Mouse (Mus musculus): ENCODE results near the gene Cdkn2aipnl. TPM values are rescaled to one million over a fixed set of nuclear protein-coding genes. Genes with fewer than 3 reads are reported as not detected.

Gene Cdkn2aipnl
- polyA plus RNA-seq (2014; fragmentation: Illumina TruSeq; extraction: RNeasy Lipid Tissue Mini Kit (QIAGEN cat#74804); ENCODE audit: low read depth, low replicate concordance), result 12.1 TPM

GRCm38 (mm10) chr11:51967443-51968401 is at the start of gene Cdkn2aipnl:
TSS of gene Cdkn2aipnl (plus strand) at chr11:51967661.

GRCm38 (mm10) chr11:52000290-52000962 is 33.0 kb downstream of the Cdkn2aipnl start, which contains the start of gene Ube2b:
TSS of gene Ube2b (minus strand) at chr11:52000762.

GRCm38 (mm10) chr11:52003772-52004528 is 36.5 kb downstream of the Cdkn2aipnl start, which contains the start of gene Cdkl3:
TSS of gene Cdkl3 (plus strand) at chr11:52004221.

Other genes starting within 250 kb of the Cdkn2aipnl start
- gene Sec24a, start 204.0 kb upstream of the Cdkn2aipnl start, polyA plus RNA-seq (2014; fragmentation: Illumina TruSeq; extraction: RNeasy Lipid Tissue Mini Kit (QIAGEN cat#74804); ENCODE audit: low read depth, low replicate concordance), result 25.4 TPM
- gene Sar1b, start 204.0 kb upstream of the Cdkn2aipnl start, polyA plus RNA-seq (2014; fragmentation: Illumina TruSeq; extraction: RNeasy Lipid Tissue Mini Kit (QIAGEN cat#74804); ENCODE audit: low read depth, low replicate concordance), result 53.1 TPM
- gene Jade2, start 110.0 kb upstream of the Cdkn2aipnl start, polyA plus RNA-seq (2014; fragmentation: Illumina TruSeq; extraction: RNeasy Lipid Tissue Mini Kit (QIAGEN cat#74804); ENCODE audit: low read depth, low replicate concordance), result 1.0 TPM
- 494 TPM for gene Ube2b, start 33.1 kb downstream of the Cdkn2aipnl start, polyA plus RNA-seq (2014; fragmentation: Illumina TruSeq; extraction: RNeasy Lipid Tissue Mini Kit (QIAGEN cat#74804); ENCODE audit: low read depth, low replicate concordance)
- gene Cdkl3, start 36.6 kb downstream of the Cdkn2aipnl start, polyA plus RNA-seq (2014; fragmentation: Illumina TruSeq; extraction: RNeasy Lipid Tissue Mini Kit (QIAGEN cat#74804); ENCODE audit: low read depth, low replicate concordance), result 1,673 TPM
- 29.3 TPM for gene Ppp2ca, start 131.0 kb downstream of the Cdkn2aipnl start, polyA plus RNA-seq (2014; fragmentation: Illumina TruSeq; extraction: RNeasy Lipid Tissue Mini Kit (QIAGEN cat#74804); ENCODE audit: low read depth, low replicate concordance)
- gene Olfr1373, start 177.9 kb downstream of the Cdkn2aipnl start, polyA plus RNA-seq (2014; fragmentation: Illumina TruSeq; extraction: RNeasy Lipid Tissue Mini Kit (QIAGEN cat#74804); ENCODE audit: low read depth, low replicate concordance), result not detected
- not detected for gene Olfr1371, start 246.3 kb downstream of the Cdkn2aipnl start, polyA plus RNA-seq (2014; fragmentation: Illumina TruSeq; extraction: RNeasy Lipid Tissue Mini Kit (QIAGEN cat#74804); ENCODE audit: low read depth, low replicate concordance)

Measured in testis, adult 10 weeks (tissue).